Mouse (Mus musculus) lung, embryonic 15.5 days (tissue): ENCODE results near the gene Agk. TPM values are rescaled to one million over a fixed set of nuclear protein-coding genes. Genes with fewer than 3 reads are reported as not detected.
A peak's percentile ranks its signal among the peaks of the same experiment; 100 is the strongest.

Experiments
- ATAC-seq: fragments of 200-750 bp; cut with Nextera tagmentation; 2 replicates; pipeline ENCODE4 v1.8.0; 2017; ENCODE audit warnings: moderate number of reproducible peaks, borderline replicate concordance; ENCODE audit not compliant: low FRiP score, low TSS enrichment; ENCODE audit errors: extremely low read depth
- H3K27ac ChIP-seq: fragments of 300-500 bp; sonication (generic); 2 replicates; pipeline ENCODE4 v1.5.1; 2015; ENCODE audit warnings: moderate library complexity, mild to moderate bottlenecking, inconsistent platforms
- H3K27me3 ChIP-seq: fragments of 300-500 bp; sonication (generic); 2 replicates; pipeline ENCODE4 v1.6.1; 2015; ENCODE audit warnings: inconsistent platforms
- H3K36me3 ChIP-seq: fragments of 300-500 bp; sonication (generic); 2 replicates; pipeline ENCODE4 v1.6.1; 2015; ENCODE audit warnings: inconsistent platforms
- H3K4me1 ChIP-seq: fragments of 300-500 bp; sonication (generic); 2 replicates; pipeline ENCODE4 v1.6.1; 2015; ENCODE audit warnings: inconsistent platforms
- H3K4me2 ChIP-seq: fragments of 300-500 bp; sonication (generic); 2 replicates; pipeline ENCODE4 v1.6.1; 2015; ENCODE audit warnings: inconsistent platforms, mild to moderate bottlenecking, moderate library complexity
- H3K4me3 ChIP-seq: fragments of 300-500 bp; sonication (generic); 2 replicates; pipeline ENCODE4 v1.5.1; 2015; ENCODE audit warnings: mild to moderate bottlenecking, inconsistent platforms
- H3K9ac ChIP-seq: fragments of 300-500 bp; sonication (generic); 2 replicates; pipeline ENCODE4 v1.6.1; 2015; ENCODE audit warnings: inconsistent platforms
- H3K9me3 ChIP-seq: fragments of 300-500 bp; sonication (generic); 2 replicates; pipeline ENCODE4 v1.6.1; 2016; ENCODE audit warnings: inconsistent platforms
- WGBS: fragments of 180-500 bp; shearing (Covaris S2); methylation state at CpG from one replicate; pipeline ENCODE4 v1.1.7; 2015; 5-methylcytosine and 5-hydroxymethylcytosine counted together
- polyA plus RNA-seq: library from polyadenylated mRNA; unstranded; fragments of >200 nt; fragmentation: Nextera tagmentation; extraction: Ambion mirVana; gene quantifications from 2 replicates; pipeline ENCODE4 v1.2.1, GENCODE M21; 2015

Gene Agk
- polyA plus RNA-seq, 1 experiment from 2014 or later: 44.2 TPM

GRCm38 (mm10) chr6:40413565-40413964 is 88.6 kb downstream of the Agk start:
- H3K27ac ChIP-seq: no peak overlapping the region
- H3K4me3 ChIP-seq: no peak overlapping the region
- no peaks in the 10 kb centered on the region for H3K4me1 ChIP-seq
- ATAC-seq: no peak
- no peak overlapping the region for H3K4me2 ChIP-seq
- H3K36me3 ChIP-seq: no peaks in the 10 kb centered on the region
- no peaks in the 10 kb centered on the region for H3K9me3 ChIP-seq
- 88% methylated on average over 3 of the region's 3 CpGs for WGBS
- H3K9ac ChIP-seq: no peak overlapping the region
- no peaks in the 10 kb centered on the region for H3K27me3 ChIP-seq

GRCm38 (mm10) chr6:40415799-40416198 is 90.8 kb downstream of the Agk start:
- Histone ChIP-seq H3K4me1 (no peaks in the 10 kb centered on the region), H3K4me3 (no peak overlapping the region), H3K27me3 (no peaks in the 10 kb centered on the region), H3K9me3 (no peaks in the 10 kb centered on the region), H3K27ac (no peak overlapping the region), H3K4me2 (no peak overlapping the region), H3K36me3 (no peaks in the 10 kb centered on the region), H3K9ac (no peak overlapping the region)
- ATAC-seq: no peak
- WGBS: 80% methylated on average over 5 of the region's 5 CpGs

- H3K4me1 ChIP-seq: no peaks in the 10 kb centered on the region
- ATAC-seq: no peak
- H3K27me3 ChIP-seq: no peaks in the 10 kb centered on the region
- 86% methylated on average over 4 of the region's 4 CpGs for WGBS
- H3K36me3 ChIP-seq: no peaks in the 10 kb centered on the region
- H3K27ac ChIP-seq: no peak overlapping the region
- H3K4me2 ChIP-seq: no peak overlapping the region
- no peak overlapping the region for H3K9ac ChIP-seq
- no peak overlapping the region for H3K4me3 ChIP-seq
- no peaks in the 10 kb centered on the region for H3K9me3 ChIP-seq
These were observed 93.4 kb downstream of the Agk start for GRCm38 (mm10) chr6:40418386-40418785.

- ATAC-seq: no peak
- Histone ChIP-seq H3K9me3 (no peaks in the 10 kb centered on the region), H3K4me1 (no peaks in the 10 kb centered on the region), H3K9ac (no peak overlapping the region), H3K4me3 (no peak overlapping the region), H3K36me3 (no peaks in the 10 kb centered on the region), H3K4me2 (no peak overlapping the region), H3K27ac (no peak overlapping the region), H3K27me3 (no peaks in the 10 kb centered on the region)
- 87% methylated on average over 6 of the region's 6 CpGs for WGBS
These were observed 96.1 kb downstream of the Agk start for GRCm38 (mm10) chr6:40421099-40421498.

DNA sequence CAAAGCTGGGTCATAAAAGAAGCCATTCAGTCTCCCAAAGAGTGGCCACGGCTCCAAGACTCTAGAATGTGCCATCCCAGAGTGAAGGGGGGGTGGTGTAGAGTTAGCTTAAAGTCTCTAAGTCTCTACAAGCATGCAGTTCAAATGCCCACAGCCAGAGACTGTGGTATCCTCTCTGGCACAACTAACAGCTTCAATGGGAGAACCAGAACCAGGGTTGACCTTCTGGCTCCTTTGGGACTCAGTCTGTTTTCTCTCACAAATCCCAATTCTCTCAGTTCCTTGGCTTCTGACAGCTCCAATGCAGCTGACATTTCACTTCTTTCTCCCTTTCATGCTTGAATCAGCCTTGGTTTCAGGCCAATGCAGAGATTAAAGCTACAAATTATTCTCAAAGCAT is 98.0 kb downstream of the Agk start:
- H3K27ac ChIP-seq: no peak overlapping the region
- H3K4me3 ChIP-seq: no peak overlapping the region
- no peaks in the 10 kb centered on the region for H3K4me1 ChIP-seq
- no peak for ATAC-seq
- H3K36me3 ChIP-seq: no peaks in the 10 kb centered on the region
- WGBS: 86% methylated on average over 1 of the region's 1 CpGs
- no peaks in the 10 kb centered on the region for H3K27me3 ChIP-seq
- H3K4me2 ChIP-seq: no peak overlapping the region
- H3K9ac ChIP-seq: no peak overlapping the region
- H3K9me3 ChIP-seq: no peaks in the 10 kb centered on the region

DNA sequence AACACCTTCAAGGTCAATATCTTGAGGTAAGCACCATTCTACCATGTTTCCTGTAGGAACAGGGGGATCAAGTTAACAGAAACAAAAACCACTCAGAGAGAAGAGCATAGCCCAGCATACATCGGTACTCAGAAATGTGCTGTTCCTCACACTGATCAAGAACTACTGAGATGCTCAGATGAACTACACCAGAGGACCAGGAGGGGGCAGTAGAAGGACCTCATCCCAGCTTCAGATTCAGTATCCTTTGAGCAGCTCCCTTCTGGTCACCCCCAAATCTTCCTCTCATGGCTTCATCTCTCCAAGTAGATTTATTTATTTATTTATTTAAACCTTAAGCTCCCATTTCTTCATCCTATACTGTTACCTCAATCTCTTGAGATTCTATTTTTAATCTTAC is 98.8 kb downstream of the Agk start:
- Histone ChIP-seq H3K9ac (no peak overlapping the region), H3K27ac (no peak overlapping the region), H3K4me1 (no peaks in the 10 kb centered on the region), H3K4me3 (no peak overlapping the region), H3K4me2 (no peak overlapping the region), H3K36me3 (no peaks in the 10 kb centered on the region), H3K27me3 (no peaks in the 10 kb centered on the region), H3K9me3 (no peaks in the 10 kb centered on the region)
- no peak for ATAC-seq
- 33% methylated on average over 1 of the region's 1 CpGs for WGBS

DNA sequence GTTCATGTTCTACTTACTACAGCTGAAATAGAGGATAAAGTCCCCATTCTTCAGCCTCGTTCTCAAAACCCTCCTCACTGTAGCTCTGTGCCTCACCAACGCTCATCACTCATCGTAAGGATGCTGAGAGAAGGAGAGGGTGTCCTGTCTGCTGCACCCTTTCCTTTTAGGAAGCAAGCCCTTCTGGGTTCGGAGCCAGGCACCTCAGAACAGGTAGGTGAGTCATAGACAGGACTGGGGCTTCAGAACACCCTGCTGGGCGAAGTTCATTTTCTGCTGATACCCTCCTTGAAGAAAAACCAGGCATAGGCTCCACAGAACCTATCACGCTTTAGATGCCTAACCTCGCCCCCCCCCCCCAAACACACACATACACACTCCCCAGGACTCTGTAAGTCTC is 102.5 kb downstream of the Agk start:
- WGBS: 78% methylated on average over 7 of the region's 7 CpGs
- no peaks in the 10 kb centered on the region for H3K27me3 ChIP-seq
- peaks cover 19% of the 10 kb centered on the region; the same call in 1 of the 2 replicates for H3K4me1 ChIP-seq
- no peaks in the 10 kb centered on the region for H3K9me3 ChIP-seq
- no peak for ATAC-seq
- H3K36me3 ChIP-seq: no peaks in the 10 kb centered on the region
- no peak overlapping the region for H3K4me3 ChIP-seq
- H3K27ac ChIP-seq: no peak overlapping the region
- no peak overlapping the region for H3K9ac ChIP-seq
- H3K4me2 ChIP-seq: no peak overlapping the region

GRCm38 (mm10) chr6:40428696-40429095 is 103.7 kb downstream of the Agk start:
- no peak overlapping the region for H3K4me3 ChIP-seq
- H3K9ac ChIP-seq: no peak overlapping the region
- no peak overlapping the region for H3K27ac ChIP-seq
- peaks cover 19% of the 10 kb centered on the region; the same call in 1 of the 2 replicates for H3K4me1 ChIP-seq
- no peaks in the 10 kb centered on the region for H3K27me3 ChIP-seq
- no peaks in the 10 kb centered on the region for H3K36me3 ChIP-seq
- no peak overlapping the region for H3K4me2 ChIP-seq
- 50% methylated on average over 3 of the region's 3 CpGs for WGBS
- ATAC-seq: no peak
- H3K9me3 ChIP-seq: no peaks in the 10 kb centered on the region

DNA sequence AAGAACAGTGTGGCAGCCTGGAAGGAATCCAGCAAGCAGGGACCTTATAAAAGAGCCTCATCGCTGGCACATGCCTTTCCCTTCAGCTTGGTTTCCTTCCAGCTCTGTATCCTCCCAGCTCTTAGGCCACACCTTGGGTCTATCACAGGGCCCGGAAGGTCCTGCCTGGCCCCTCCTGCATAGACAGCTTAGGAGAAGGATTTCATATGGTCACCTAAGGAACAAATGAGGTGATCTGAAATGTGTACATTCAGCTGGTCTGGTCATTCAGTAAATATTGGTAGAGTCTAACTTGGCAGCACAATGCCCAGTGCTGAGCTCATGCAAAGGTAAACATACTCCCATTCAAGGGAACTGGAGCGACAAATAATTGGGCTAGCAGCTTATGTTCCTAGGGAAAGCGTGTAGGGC is 104.6 kb downstream of the Agk start:
- H3K4me3 ChIP-seq: no peak overlapping the region
- H3K4me2 ChIP-seq: no peak overlapping the region
- H3K9me3 ChIP-seq: no peaks in the 10 kb centered on the region
- no peaks in the 10 kb centered on the region for H3K27me3 ChIP-seq
- peaks cover 19% of the 10 kb centered on the region for H3K4me1 ChIP-seq
- no peaks in the 10 kb centered on the region for H3K36me3 ChIP-seq
- ATAC-seq: peak; percentile 58; the same call in 1 of the 2 replicates
- H3K9ac ChIP-seq: no peak overlapping the region
- H3K27ac ChIP-seq: no peak overlapping the region; the same call in 1 of the 2 replicates
- WGBS: 45% methylated on average over 4 of the region's 4 CpGs

GRCm38 (mm10) chr6:40430251-40430650 is 105.3 kb downstream of the Agk start:
- Histone ChIP-seq H3K36me3 (no peaks in the 10 kb centered on the region), H3K9ac (no peak overlapping the region), H3K27me3 (no peaks in the 10 kb centered on the region), H3K27ac (peak overlapping the region; percentile 45; the same call in 1 of the 2 replicates), H3K4me3 (no peak overlapping the region), H3K4me2 (no peak overlapping the region), H3K9me3 (no peaks in the 10 kb centered on the region), H3K4me1 (peaks cover 25% of the 10 kb centered on the region)
- WGBS: 70% methylated on average over 3 of the region's 3 CpGs
- ATAC-seq: no peak

GRCm38 (mm10) chr6:40430878-40431277 is 105.9 kb downstream of the Agk start:
- Histone ChIP-seq H3K27me3 (no peaks in the 10 kb centered on the region), H3K27ac (no peak overlapping the region), H3K4me2 (no peak overlapping the region), H3K4me3 (no peak overlapping the region), H3K9me3 (no peaks in the 10 kb centered on the region), H3K4me1 (peaks cover 25% of the 10 kb centered on the region), H3K36me3 (no peaks in the 10 kb centered on the region), H3K9ac (no peak overlapping the region)
- no peak for ATAC-seq
- WGBS: 59% methylated on average over 3 of the region's 3 CpGs

GRCm38 (mm10) chr6:40431356-40431755 is 106.4 kb downstream of the Agk start:
- Histone ChIP-seq H3K9ac (no peak overlapping the region), H3K27ac (no peak overlapping the region), H3K4me3 (no peak overlapping the region), H3K9me3 (no peaks in the 10 kb centered on the region), H3K36me3 (no peaks in the 10 kb centered on the region), H3K27me3 (no peaks in the 10 kb centered on the region), H3K4me2 (no peak overlapping the region), H3K4me1 (peaks cover 28% of the 10 kb centered on the region)
- 43% methylated on average over 4 of the region's 4 CpGs for WGBS
- ATAC-seq: no peak

- no peak for ATAC-seq
- Histone ChIP-seq H3K4me1 (peaks cover 30% of the 10 kb centered on the region), H3K4me3 (no peak overlapping the region), H3K36me3 (no peaks in the 10 kb centered on the region), H3K9ac (no peak overlapping the region), H3K27me3 (no peaks in the 10 kb centered on the region; the same call in 1 of the 2 replicates), H3K4me2 (no peak overlapping the region), H3K9me3 (no peaks in the 10 kb centered on the region), H3K27ac (no peak overlapping the region)
These were observed 106.8 kb downstream of the Agk start for GRCm38 (mm10) chr6:40431812-40432211.
